Mouse (Mus musculus) heart, postnatal 0 days (tissue): ENCODE data around the gene Pxdc1.

Source experiments
- CTCF ChIP-seq: IDR thresholded peaks from 2 replicates; pipeline ENCODE4 v1.5.1; 2016; ENCODE audit warnings: antibody characterized with exemption, control low read depth, low read depth
- EP300 ChIP-seq: IDR thresholded peaks from 2 replicates; pipeline ENCODE4 v1.6.1; 2016; ENCODE audit warnings: antibody characterized with exemption, low read depth

GRCm38 (mm10) chr13:34651474-34651991 lies 1.8 kb downstream of the Pxdc1 start:
- TF ChIP-seq CTCF = no peak
- TF ChIP-seq EP300 = no peak
